Mouse (Mus musculus): ENCODE data around the gene Ngfr. TPM values are rescaled to one million over a fixed set of nuclear protein-coding genes. Genes with fewer than 3 reads are reported as not detected.

The Ngfr gene
- polyA plus RNA-seq, 1 experiment from 2014 or later = 3.0 TPM

GRCm38 (mm10) chr11:95565327-95565726 lies 22.2 kb downstream of the Ngfr start:
- no peaks in the 10 kb centered on the region for H3K9me3 ChIP-seq (replicated peaks)
- no peak overlapping the region for H3K9ac ChIP-seq
- peaks cover 3% of the 10 kb centered on the region for H3K27me3 ChIP-seq
- no peak for ATAC-seq (replicated peaks; ENCODE audit: insufficient number of reproducible peaks, insufficient read depth, low FRiP score, low read depth)
- no peak overlapping the region for H3K27ac ChIP-seq
- no peak overlapping the region for H3K4me2 ChIP-seq
- H3K4me1 ChIP-seq (replicated peaks) = no peaks in the 10 kb centered on the region; the same call in 1 of the 2 replicates
- H3K36me3 ChIP-seq = no peaks in the 10 kb centered on the region
- WGBS = 88% methylated on average over 10 of the region's 10 CpGs
- H3K4me3 ChIP-seq = no peak overlapping the region

- H3K27me3 ChIP-seq = no peaks in the 10 kb centered on the region
- no peak for ATAC-seq (replicated peaks; ENCODE audit: insufficient number of reproducible peaks, insufficient read depth, low FRiP score, low read depth)
- WGBS = 94% methylated on average over 5 of the region's 5 CpGs
Measured at GRCm38 (mm10) chr11:95563849-95564248, 23.7 kb downstream of the Ngfr start.

GRCm38 (mm10) chr11:95560773-95561172 lies 26.8 kb downstream of the Ngfr start:
- no peak overlapping the region for H3K27ac ChIP-seq

More at GRCm38 (mm10) chr11:95563849-95564248, 23.7 kb downstream of the Ngfr start:
- Histone ChIP-seq H3K9ac (no peak overlapping the region), H3K4me1 (replicated peaks) (peaks cover 8% of the 10 kb centered on the region), H3K9me3 (replicated peaks) (no peaks in the 10 kb centered on the region), H3K4me3 (no peak overlapping the region), H3K36me3 (no peaks in the 10 kb centered on the region), H3K4me2 (no peak overlapping the region), H3K27ac (no peak overlapping the region)

GRCm38 (mm10) chr11:95559761-95560160 lies 27.8 kb downstream of the Ngfr start:
- WGBS = 58% methylated on average over 2 of the region's 2 CpGs
- Histone ChIP-seq H3K36me3 (no peaks in the 10 kb centered on the region), H3K27me3 (no peaks in the 10 kb centered on the region), H3K4me2 (no peak overlapping the region), H3K9ac (no peak overlapping the region), H3K27ac (no peak overlapping the region), H3K9me3 (replicated peaks) (no peaks in the 10 kb centered on the region), H3K4me1 (replicated peaks) (peaks cover 11% of the 10 kb centered on the region), H3K4me3 (no peak overlapping the region)
- ATAC-seq (replicated peaks; ENCODE audit: insufficient number of reproducible peaks, insufficient read depth, low FRiP score, low read depth) = no peak

More at GRCm38 (mm10) chr11:95560773-95561172, 26.8 kb downstream of the Ngfr start:
- H3K9me3 ChIP-seq (replicated peaks) = no peaks in the 10 kb centered on the region
- no peak overlapping the region for H3K4me3 ChIP-seq
- no peaks in the 10 kb centered on the region for H3K27me3 ChIP-seq
- WGBS = 58% methylated on average over 3 of the region's 3 CpGs
- no peak overlapping the region for H3K9ac ChIP-seq
- no peak overlapping the region for H3K4me2 ChIP-seq
- H3K4me1 ChIP-seq (replicated peaks) = peaks cover 11% of the 10 kb centered on the region
- no peak for ATAC-seq (replicated peaks; ENCODE audit: insufficient number of reproducible peaks, insufficient read depth, low FRiP score, low read depth)
- no peaks in the 10 kb centered on the region for H3K36me3 ChIP-seq

GRCm38 (mm10) chr11:95557719-95558118 lies 29.8 kb downstream of the Ngfr start:
- Histone ChIP-seq H3K9ac (no peak overlapping the region), H3K36me3 (no peaks in the 10 kb centered on the region), H3K4me3 (no peak overlapping the region), H3K9me3 (replicated peaks) (no peaks in the 10 kb centered on the region), H3K4me2 (no peak overlapping the region), H3K27me3 (no peaks in the 10 kb centered on the region), H3K4me1 (replicated peaks) (peaks cover 11% of the 10 kb centered on the region), H3K27ac (no peak overlapping the region)
- WGBS = 28% methylated on average over 6 of the region's 6 CpGs
- ATAC-seq (replicated peaks; ENCODE audit: insufficient number of reproducible peaks, insufficient read depth, low FRiP score, low read depth) = no peak

- WGBS = 81% methylated on average over 6 of the region's 6 CpGs
- Histone ChIP-seq H3K4me3 (no peak overlapping the region), H3K27me3 (no peaks in the 10 kb centered on the region), H3K9ac (no peak overlapping the region), H3K9me3 (replicated peaks) (no peaks in the 10 kb centered on the region), H3K4me2 (no peak overlapping the region), H3K36me3 (no peaks in the 10 kb centered on the region), H3K27ac (no peak overlapping the region), H3K4me1 (replicated peaks) (peaks cover 11% of the 10 kb centered on the region)
- no peak for ATAC-seq (replicated peaks; ENCODE audit: insufficient number of reproducible peaks, insufficient read depth, low FRiP score, low read depth)
Measured at GRCm38 (mm10) chr11:95557032-95557431, 30.5 kb downstream of the Ngfr start.

- Histone ChIP-seq H3K27ac (no peak overlapping the region), H3K4me3 (no peak overlapping the region), H3K27me3 (no peaks in the 10 kb centered on the region), H3K36me3 (no peaks in the 10 kb centered on the region), H3K4me1 (replicated peaks) (peaks cover 11% of the 10 kb centered on the region), H3K9ac (no peak overlapping the region), H3K4me2 (no peak overlapping the region), H3K9me3 (replicated peaks) (no peaks in the 10 kb centered on the region)
- WGBS = 51% methylated on average over 8 of the region's 8 CpGs
- ATAC-seq (replicated peaks; ENCODE audit: insufficient number of reproducible peaks, insufficient read depth, low FRiP score, low read depth) = no peak
Measured at GRCm38 (mm10) chr11:95555279-95555678, 32.3 kb downstream of the Ngfr start.

GRCm38 (mm10) chr11:95550301-95551021 lies 37.1 kb downstream of the Ngfr start:
- no peak overlapping the region for H3K9ac ChIP-seq
- no peak overlapping the region for H3K4me3 ChIP-seq
- no peaks in the 10 kb centered on the region for H3K36me3 ChIP-seq
- 79% methylated on average over 12 of the region's 12 CpGs for WGBS
- H3K27me3 ChIP-seq = no peaks in the 10 kb centered on the region
- no peak overlapping the region for H3K27ac ChIP-seq
- no peaks in the 10 kb centered on the region for H3K4me1 ChIP-seq (replicated peaks)
- H3K9me3 ChIP-seq (replicated peaks) = no peaks in the 10 kb centered on the region
- ATAC-seq (replicated peaks; ENCODE audit: insufficient number of reproducible peaks, insufficient read depth, low FRiP score, low read depth) = no peak
- no peak overlapping the region for H3K4me2 ChIP-seq

GRCm38 (mm10) chr11:95546021-95546782 lies 41.3 kb downstream of the Ngfr start:
- Histone ChIP-seq H3K36me3 (no peaks in the 10 kb centered on the region), H3K4me2 (no peak overlapping the region), H3K4me3 (no peak overlapping the region), H3K27me3 (no peaks in the 10 kb centered on the region), H3K9ac (no peak overlapping the region), H3K4me1 (replicated peaks) (peaks cover 13% of the 10 kb centered on the region), H3K9me3 (replicated peaks) (no peaks in the 10 kb centered on the region), H3K27ac (no peak overlapping the region)
- ATAC-seq (replicated peaks; ENCODE audit: insufficient number of reproducible peaks, insufficient read depth, low FRiP score, low read depth) = no peak
- 74% methylated on average over 10 of the region's 10 CpGs for WGBS

GRCm38 (mm10) chr11:95544546-95545327 lies 42.8 kb downstream of the Ngfr start:
- WGBS = 80% methylated on average over 8 of the region's 8 CpGs
- Histone ChIP-seq H3K4me3 (no peak overlapping the region), H3K4me2 (no peak overlapping the region), H3K4me1 (replicated peaks) (peaks cover 18% of the 10 kb centered on the region), H3K27ac (no peak overlapping the region), H3K36me3 (no peaks in the 10 kb centered on the region), H3K9me3 (replicated peaks) (no peaks in the 10 kb centered on the region), H3K9ac (no peak overlapping the region), H3K27me3 (0 out of 2 replicates have a peak, but pooled peaks cover 4% of the 10 kb centered on the region)
- no peak for ATAC-seq (replicated peaks; ENCODE audit: insufficient number of reproducible peaks, insufficient read depth, low FRiP score, low read depth)

Data from heart, embryonic 15.5 days (tissue).